Mouse (Mus musculus) liver, postnatal 0 days (tissue): ENCODE data around the gene Lrrc2.

Source experiments
- CTCF ChIP-seq: sonication (generic); IDR thresholded peaks from 2 replicates; pipeline ENCODE4 v1.5.1; 2016; ENCODE audit warnings: antibody characterized with exemption, low read depth
- EP300 ChIP-seq: IDR thresholded peaks from 2 replicates; pipeline ENCODE4 v1.6.1; 2016; ENCODE audit warnings: antibody characterized with exemption, low read depth, mild to moderate bottlenecking

DNA sequence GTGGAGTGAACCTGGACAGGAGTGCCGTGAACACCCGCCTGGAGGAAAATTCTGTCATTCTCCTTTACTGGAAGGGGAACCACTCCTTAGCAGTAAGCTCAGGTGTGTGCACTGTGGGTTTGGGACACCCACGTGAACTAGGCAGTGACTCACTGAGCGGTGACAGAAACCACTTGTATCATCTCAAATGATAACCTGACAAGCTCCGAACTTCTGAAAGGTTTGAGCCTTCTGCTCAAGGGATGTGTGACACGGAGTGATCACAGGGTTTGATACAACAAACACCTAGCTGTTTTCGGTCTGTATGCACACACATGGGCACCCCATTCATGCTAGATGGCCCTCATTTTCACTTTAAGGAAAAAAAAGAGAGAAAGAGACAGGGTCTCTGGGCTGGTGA lies 34.6 kb upstream of the Lrrc2 start, which contains the start of gene Fam240a:
- no peak for TF ChIP-seq CTCF
- no peak for TF ChIP-seq EP300
